Mouse (Mus musculus) neural tube, embryonic 15.5 days (tissue): ENCODE data around the gene Mmrn2. TPM values are rescaled to one million over a fixed set of nuclear protein-coding genes. Genes with fewer than 3 reads are reported as not detected.
A peak's percentile ranks its signal among the peaks of the same experiment; 100 is the strongest.
"Not testable (repeated sequence)": the region's sequence is repeated elsewhere in the genome, so short reads cannot be mapped to it uniquely, and the experiment has no call there.

ENCODE experiments used
- ATAC-seq: fragments of 200-750 bp; cut with Nextera tagmentation; 2 replicates; pipeline ENCODE4 v1.8.0; 2017; ENCODE audit warnings: mild to moderate bottlenecking, moderate TSS enrichment, moderate library complexity; ENCODE audit not compliant: low FRiP score
- H3K27ac ChIP-seq: fragments of 300-500 bp; sonication (generic); replicated peaks from 2 replicates; pipeline ENCODE4 v1.5.1; 2015; ENCODE audit warnings: mild to moderate bottlenecking, inconsistent platforms
- H3K27me3 ChIP-seq: fragments of 300-500 bp; sonication (generic); replicated peaks from 2 replicates; pipeline ENCODE4 v1.6.1; 2015; ENCODE audit warnings: inconsistent platforms
- H3K36me3 ChIP-seq: fragments of 300-500 bp; sonication (generic); 2 replicates; pipeline ENCODE4 v1.6.1; 2015; ENCODE audit warnings: inconsistent platforms
- H3K4me1 ChIP-seq: fragments of 300-500 bp; sonication (generic); 2 replicates; pipeline ENCODE4 v1.6.1; 2015; ENCODE audit warnings: inconsistent platforms
- H3K4me2 ChIP-seq: fragments of 300-500 bp; sonication (generic); 2 replicates; pipeline ENCODE4 v1.6.1; 2015; ENCODE audit warnings: inconsistent platforms, mild to moderate bottlenecking, moderate library complexity
- H3K4me3 ChIP-seq: fragments of 300-500 bp; sonication (generic); replicated peaks from 2 replicates; pipeline ENCODE4 v1.5.1; 2015; ENCODE audit warnings: mild to moderate bottlenecking, inconsistent platforms
- H3K9ac ChIP-seq: fragments of 300-500 bp; sonication (generic); replicated peaks from 2 replicates; pipeline ENCODE4 v1.6.1; 2015; ENCODE audit warnings: mild to moderate bottlenecking, inconsistent platforms
- H3K9me3 ChIP-seq: fragments of 300-500 bp; sonication (generic); replicated peaks from 2 replicates; pipeline ENCODE4 v1.6.1; 2016; ENCODE audit warnings: inconsistent platforms
- WGBS: fragments of 180-500 bp; shearing (Covaris S2); methylation state at CpG from one replicate; pipeline ENCODE4 v1.1.7; 2015; ENCODE audit warnings: mixed read lengths; 5-methylcytosine and 5-hydroxymethylcytosine counted together
- polyA plus RNA-seq: library from polyadenylated mRNA; unstranded; fragments of >200 nt; fragmentation: Nextera tagmentation; extraction: Ambion mirVana; gene quantifications from 2 replicates; pipeline ENCODE4 v1.2.1, GENCODE M21; 2015

The Mmrn2 gene
- polyA plus RNA-seq, 1 experiment from 2014 or later, result 3.3 TPM

DNA sequence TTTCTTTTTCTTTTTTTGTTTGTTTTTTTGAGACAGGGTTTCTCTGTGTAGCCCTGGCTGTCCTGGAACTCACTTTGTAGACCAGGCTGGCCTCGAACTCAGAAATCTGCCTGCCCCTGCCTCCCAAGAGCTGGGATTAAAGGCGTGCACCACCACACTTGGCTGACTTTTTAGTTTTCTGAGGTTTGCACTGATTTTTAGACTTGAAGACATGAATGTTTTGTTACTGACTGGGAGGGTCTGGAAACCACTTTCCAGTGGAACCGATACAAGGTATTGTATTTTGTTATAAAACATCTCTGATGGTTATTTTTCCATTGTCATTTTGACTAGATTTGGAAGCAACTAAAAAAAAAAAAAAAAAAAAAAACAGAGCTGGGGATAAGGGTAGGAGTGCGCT lies 41.7 kb downstream of the Mmrn2 start:
- H3K4me3 ChIP-seq, H3K4me1 ChIP-seq, H3K9ac ChIP-seq, ATAC-seq, H3K27ac ChIP-seq, H3K4me2 ChIP-seq, H3K9me3 ChIP-seq, H3K27me3 ChIP-seq: not testable (repeated sequence)
- 94% methylated on average over 4 of the region's 4 CpGs for WGBS
- peaks cover 44% of the 10 kb centered on the region for H3K36me3 ChIP-seq

DNA sequence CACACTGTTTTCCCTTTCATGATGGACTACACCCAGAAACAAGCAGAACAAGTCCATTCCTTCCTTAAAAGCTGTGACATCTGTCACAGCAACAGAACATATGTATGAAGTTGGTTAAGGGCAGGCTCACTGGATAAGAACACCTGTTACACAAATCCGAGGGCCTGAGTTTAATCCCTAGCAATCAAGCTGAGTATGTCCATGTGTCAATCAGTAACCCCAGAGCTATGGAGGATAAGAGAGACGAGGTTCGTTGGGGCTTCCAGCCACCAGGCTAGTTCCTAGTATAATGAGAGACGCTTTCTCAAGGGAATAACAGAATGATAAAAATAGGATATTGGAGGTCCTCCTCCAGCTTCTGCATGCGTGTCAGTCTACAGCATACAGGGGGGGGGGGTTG lies 42.2 kb downstream of the Mmrn2 start:
- no peaks in the 10 kb centered on the region for H3K27me3 ChIP-seq
- H3K9ac ChIP-seq, result no peak overlapping the region
- no peak for ATAC-seq
- no peaks in the 10 kb centered on the region for H3K9me3 ChIP-seq
- H3K4me2 ChIP-seq, result no peak overlapping the region
- peaks cover 46% of the 10 kb centered on the region for H3K36me3 ChIP-seq
- no peak overlapping the region for H3K4me3 ChIP-seq
- no peaks in the 10 kb centered on the region for H3K4me1 ChIP-seq
- 92% methylated on average over 5 of the region's 5 CpGs for WGBS
- no peak overlapping the region for H3K27ac ChIP-seq

DNA sequence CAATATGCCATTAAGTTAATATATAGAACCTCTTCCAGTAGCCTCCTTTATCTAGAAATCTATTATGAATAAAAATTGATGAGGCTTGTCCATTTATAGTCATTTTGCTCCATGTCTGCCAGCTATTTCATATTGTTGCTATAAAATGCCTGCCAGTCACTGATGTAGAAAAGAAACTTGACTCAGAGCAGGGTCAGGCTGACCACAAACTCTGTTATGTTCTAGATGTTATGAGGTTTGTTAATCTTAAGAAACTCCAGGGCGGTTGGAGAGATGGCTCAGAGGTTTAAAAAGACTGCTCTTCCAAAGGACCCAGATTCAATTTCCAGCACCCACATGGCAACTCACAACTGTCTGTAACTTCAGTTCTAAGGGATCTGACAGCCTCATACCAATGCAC lies 45.8 kb downstream of the Mmrn2 start:
- Histone ChIP-seq H3K36me3 (peaks cover 36% of the 10 kb centered on the region), H3K4me1 (no peaks in the 10 kb centered on the region), H3K27ac (no peak overlapping the region), H3K4me2 (no peak overlapping the region), H3K9me3 (no peaks in the 10 kb centered on the region), H3K9ac (no peak overlapping the region), H3K27me3 (no peaks in the 10 kb centered on the region), H3K4me3 (no peak overlapping the region)
- no peak for ATAC-seq
- WGBS, result 79% methylated on average over 1 of the region's 1 CpGs

DNA sequence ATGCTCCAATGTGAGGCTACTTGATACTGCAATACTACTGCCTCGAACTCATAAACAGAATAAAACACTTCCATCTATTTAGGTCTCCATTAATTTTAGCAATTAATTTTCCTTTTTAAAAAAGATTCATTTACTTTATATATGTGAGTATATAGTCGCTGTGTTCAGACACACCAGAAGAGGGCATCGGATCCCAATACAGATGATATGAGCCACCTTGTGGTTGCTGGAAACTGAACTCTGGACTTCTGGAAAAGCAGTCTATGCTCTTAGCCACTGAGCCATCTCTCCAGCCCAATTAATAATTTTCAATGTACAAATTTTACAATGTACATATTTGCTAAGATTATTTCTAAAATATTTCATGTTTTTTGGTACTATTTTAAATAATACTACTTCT lies 53.0 kb downstream of the Mmrn2 start:
- peaks cover 29% of the 10 kb centered on the region for H3K36me3 ChIP-seq
- no peak for ATAC-seq

GRCm38 (mm10) chr14:34429069-34429468 lies 53.8 kb downstream of the Mmrn2 start:
- 93% methylated on average over 1 of the region's 1 CpGs for WGBS
- H3K4me1 ChIP-seq, result no peaks in the 10 kb centered on the region
- no peaks in the 10 kb centered on the region for H3K9me3 ChIP-seq
- H3K4me2 ChIP-seq, result no peak overlapping the region
- ATAC-seq, result no peak
- no peak overlapping the region for H3K4me3 ChIP-seq
- H3K9ac ChIP-seq, result no peak overlapping the region
- peaks cover 26% of the 10 kb centered on the region for H3K36me3 ChIP-seq
- no peaks in the 10 kb centered on the region for H3K27me3 ChIP-seq
- H3K27ac ChIP-seq, result no peak overlapping the region

More for the DNA sequence above, 53.0 kb downstream of the Mmrn2 start:
- H3K9ac ChIP-seq, result no peak overlapping the region
- H3K4me3 ChIP-seq, result no peak overlapping the region
- no peaks in the 10 kb centered on the region for H3K9me3 ChIP-seq
- no peaks in the 10 kb centered on the region for H3K4me1 ChIP-seq
- no peaks in the 10 kb centered on the region for H3K27me3 ChIP-seq
- no peak overlapping the region for H3K27ac ChIP-seq
- no peak overlapping the region for H3K4me2 ChIP-seq
- WGBS, result 100% methylated on average over 3 of the region's 3 CpGs

DNA sequence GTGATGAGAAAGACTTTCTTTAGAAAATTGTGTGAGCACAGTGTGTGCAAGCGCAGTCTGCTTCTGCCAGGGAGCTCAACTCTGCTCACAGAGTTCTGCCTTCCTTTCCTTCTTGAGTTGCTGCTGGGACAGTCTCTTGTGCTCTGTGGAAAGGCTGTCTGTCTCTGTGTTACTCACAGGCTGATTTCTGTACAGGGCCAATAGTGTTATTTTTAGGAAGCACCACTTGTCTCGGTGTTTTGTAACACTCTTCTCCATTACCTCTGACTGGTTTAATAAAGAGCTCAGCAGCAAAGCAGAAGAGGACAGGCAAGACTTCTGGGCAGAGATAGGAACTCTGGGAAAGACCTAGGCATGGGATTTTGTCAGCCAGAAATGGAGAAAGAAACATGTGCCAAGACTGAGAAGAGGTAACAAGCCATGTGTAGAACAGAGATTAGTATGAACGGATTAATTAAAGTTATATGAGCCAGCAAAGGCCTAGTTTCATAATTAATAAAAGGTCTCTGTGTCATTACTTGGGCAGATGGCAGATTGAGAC lies 65.3 kb downstream of the Mmrn2 start:
- no peak for ATAC-seq
- H3K36me3 ChIP-seq, result peaks cover 8% of the 10 kb centered on the region
- 90% methylated on average over 3 of the region's 3 CpGs for WGBS
- H3K4me3 ChIP-seq, result no peak overlapping the region
- H3K4me2 ChIP-seq, result no peak overlapping the region
- no peak overlapping the region for H3K9ac ChIP-seq
- H3K9me3 ChIP-seq, result no peaks in the 10 kb centered on the region
- no peak overlapping the region for H3K27ac ChIP-seq
- H3K4me1 ChIP-seq, result peaks cover 8% of the 10 kb centered on the region; the same call in 1 of the 2 replicates
- H3K27me3 ChIP-seq, result no peaks in the 10 kb centered on the region

GRCm38 (mm10) chr14:34442531-34442930 lies 67.3 kb downstream of the Mmrn2 start:
- Histone ChIP-seq H3K27ac (peak overlapping the region; percentile 20), H3K27me3 (no peaks in the 10 kb centered on the region), H3K9me3 (no peaks in the 10 kb centered on the region), H3K9ac (no peak overlapping the region), H3K4me3 (no peak overlapping the region), H3K4me1 (peaks cover 8% of the 10 kb centered on the region; the same call in 1 of the 2 replicates), H3K36me3 (peaks cover 11% of the 10 kb centered on the region), H3K4me2 (no peak overlapping the region)
- 16% methylated on average over 4 of the region's 4 CpGs for WGBS
- no peak for ATAC-seq

GRCm38 (mm10) chr14:34444368-34444767 lies 69.1 kb downstream of the Mmrn2 start:
- Histone ChIP-seq H3K36me3 (peaks cover 11% of the 10 kb centered on the region), H3K9me3 (no peaks in the 10 kb centered on the region)

DNA sequence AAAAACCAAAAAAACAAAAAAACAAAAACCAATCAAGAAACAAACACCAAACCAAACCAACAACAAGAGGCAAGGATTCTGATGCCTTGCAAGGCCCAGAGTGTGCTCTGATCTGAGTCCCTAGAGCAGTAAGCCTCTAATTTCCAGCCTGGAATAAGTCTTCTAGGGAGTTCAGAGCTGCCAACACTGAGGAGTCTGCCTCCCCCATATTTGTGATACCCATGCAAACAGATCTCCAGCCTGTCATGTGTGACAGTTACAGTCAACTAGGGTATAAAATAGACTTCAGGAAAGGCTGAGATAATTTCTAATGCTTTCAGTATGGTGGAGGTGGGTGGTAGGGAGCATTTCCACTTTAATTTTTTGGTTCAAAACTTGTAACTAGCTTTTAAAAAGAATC lies 69.7 kb downstream of the Mmrn2 start:
- H3K36me3 ChIP-seq, result peaks cover 10% of the 10 kb centered on the region
- no peak overlapping the region for H3K4me2 ChIP-seq
- H3K27me3 ChIP-seq, result no peaks in the 10 kb centered on the region
- H3K27ac ChIP-seq, result no peak overlapping the region
- peaks cover 12% of the 10 kb centered on the region; the same call in 1 of the 2 replicates for H3K4me1 ChIP-seq
- ATAC-seq, result no peak
- no peak overlapping the region for H3K4me3 ChIP-seq
- H3K9ac ChIP-seq, result no peak overlapping the region
- no peaks in the 10 kb centered on the region for H3K9me3 ChIP-seq

More at GRCm38 (mm10) chr14:34444368-34444767, 69.1 kb downstream of the Mmrn2 start:
- ATAC-seq, result no peak
- WGBS, result 81% methylated on average over 5 of the region's 5 CpGs
- H3K9ac ChIP-seq, result no peak overlapping the region
- 0 out of 2 replicates have a peak overlapping the region, but pooled peaks have one; percentile 33 for H3K27ac ChIP-seq
- no peaks in the 10 kb centered on the region for H3K27me3 ChIP-seq
- peaks cover 8% of the 10 kb centered on the region; the same call in 1 of the 2 replicates for H3K4me1 ChIP-seq
- H3K4me2 ChIP-seq, result no peak overlapping the region
- H3K4me3 ChIP-seq, result no peak overlapping the region

GRCm38 (mm10) chr14:34445348-34445747 lies 70.1 kb downstream of the Mmrn2 start:
- no peak overlapping the region for H3K27ac ChIP-seq
- ATAC-seq, result no peak
- peaks cover 12% of the 10 kb centered on the region; the same call in 1 of the 2 replicates for H3K4me1 ChIP-seq
- H3K9me3 ChIP-seq, result no peaks in the 10 kb centered on the region
- no peak overlapping the region for H3K4me3 ChIP-seq
- no peaks in the 10 kb centered on the region for H3K27me3 ChIP-seq
- H3K4me2 ChIP-seq, result no peak overlapping the region
- H3K9ac ChIP-seq, result no peak overlapping the region
- WGBS, result 92% methylated on average over 3 of the region's 3 CpGs
- peaks cover 8% of the 10 kb centered on the region for H3K36me3 ChIP-seq

DNA sequence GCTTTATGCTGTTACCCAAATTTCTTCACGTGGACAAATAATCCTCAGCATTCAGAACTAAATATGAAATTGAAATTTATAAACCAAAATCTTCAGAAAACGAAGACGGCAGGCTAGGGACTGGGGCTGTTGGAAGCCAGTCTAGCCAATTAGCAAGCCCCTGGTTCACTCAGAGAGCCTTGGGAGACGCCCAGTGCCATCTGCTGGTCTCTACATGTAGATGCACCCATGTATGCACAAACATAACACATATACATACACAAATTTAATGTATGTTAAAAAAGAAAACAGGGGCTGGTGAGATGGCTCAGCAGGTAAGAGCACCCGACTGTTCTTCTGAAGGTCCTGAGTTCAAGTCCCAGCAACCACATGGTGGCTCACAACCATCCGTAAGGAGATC lies 71.4 kb downstream of the Mmrn2 start:
- no peaks in the 10 kb centered on the region for H3K9me3 ChIP-seq
- H3K27ac ChIP-seq, result no peak overlapping the region
- peaks cover 4% of the 10 kb centered on the region for H3K36me3 ChIP-seq
- no peak overlapping the region for H3K4me3 ChIP-seq
- 95% methylated on average over 6 of the region's 6 CpGs for WGBS
- peaks cover 12% of the 10 kb centered on the region; the same call in 1 of the 2 replicates for H3K4me1 ChIP-seq
- H3K9ac ChIP-seq, result no peak overlapping the region
- H3K27me3 ChIP-seq, result no peaks in the 10 kb centered on the region
- no peak overlapping the region for H3K4me2 ChIP-seq
- no peak for ATAC-seq

DNA sequence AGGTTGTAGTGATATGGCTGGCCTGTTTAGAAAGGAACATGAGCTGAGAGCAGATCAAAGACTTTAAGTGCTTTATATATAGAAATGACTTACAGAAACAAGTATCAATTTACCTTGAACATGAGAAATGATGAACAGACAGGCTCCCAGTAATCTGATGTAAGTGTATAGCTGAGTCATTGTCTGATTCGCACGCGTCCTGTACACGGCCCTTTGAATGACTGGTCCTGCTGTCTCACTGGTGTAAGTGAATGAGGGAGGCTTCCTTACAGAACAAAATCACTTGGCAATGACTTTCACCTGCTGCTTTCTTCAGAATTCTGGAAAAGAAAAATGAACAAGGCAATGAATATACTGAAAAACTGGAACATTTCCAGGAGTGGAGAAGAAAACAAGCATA lies 72.4 kb downstream of the Mmrn2 start:
- Histone ChIP-seq H3K27ac (no peak overlapping the region), H3K4me2 (no peak overlapping the region), H3K36me3 (peaks cover 4% of the 10 kb centered on the region), H3K4me1 (peaks cover 9% of the 10 kb centered on the region; the same call in 1 of the 2 replicates), H3K9me3 (no peaks in the 10 kb centered on the region), H3K27me3 (no peaks in the 10 kb centered on the region), H3K4me3 (no peak overlapping the region), H3K9ac (no peak overlapping the region)
- ATAC-seq, result no peak
- WGBS, result 74% methylated on average over 4 of the region's 4 CpGs
